Mouse (Mus musculus): ENCODE measurements around the gene Rbm3. TPM values are rescaled to one million over a fixed set of nuclear protein-coding genes. Genes with fewer than 3 reads are reported as not detected.

The Rbm3 gene
- total and polyA plus RNA-seq, 2 experiments from 2014 or later: 371 to 432 TPM

GRCm38 (mm10) chrX:8089746-8090145 lies 55.9 kb downstream of the Rbm3 start:
- no peaks in the 10 kb centered on the region for H3K4me1 ChIP-seq (ENCODE audit: insufficient read depth, low read length)
- no peak for TF ChIP-seq CTCF (IDR thresholded peaks at IDR 0.05)
- H3K9me3 ChIP-seq (ENCODE audit: low read length): no peaks in the 10 kb centered on the region
- DNase-seq (ENCODE audit: low spot score) (no peak), ATAC-seq (ENCODE audit: low FRiP score) (no peak)
- H3K27me3 ChIP-seq (ENCODE audit: insufficient read depth, low read length): no peaks in the 10 kb centered on the region
- WGBS: 89% methylated on average over 3 of the region's 3 CpGs
- no peaks in the 10 kb centered on the region for H3K36me3 ChIP-seq (ENCODE audit: insufficient read depth, low read length)
- no peak overlapping the region for H3K27ac ChIP-seq (ENCODE audit: low read depth, low read length)
- no peak overlapping the region for H3K4me3 ChIP-seq (ENCODE audit: low read depth, low read length)
- H3K9ac ChIP-seq (replicated peaks; ENCODE audit: low read length, poor library complexity, severe bottlenecking): no peak overlapping the region
- no peak overlapping the region for H3K4me2 ChIP-seq (ENCODE audit: low read depth, low read length, poor library complexity, severe bottlenecking)

Other genes with a start within 250 kb of the Rbm3 start
- gene Pqbp1, start 246.6 kb downstream of the Rbm3 start, total RNA-seq (2014; rRNA removed): 136 and 143 TPM in 2 replicates
- 232 and 234 TPM in 2 replicates for gene Pqbp1, start 246.6 kb downstream of the Rbm3 start, polyA plus RNA-seq (2015; fragmentation: Nextera tagmentation; extraction: Ambion mirVana)
- gene Timm17b, start 246.5 kb downstream of the Rbm3 start, total RNA-seq (2014; rRNA removed): 42.6 and 43.4 TPM in 2 replicates
- 141 and 145 TPM in 2 replicates for gene Timm17b, start 246.5 kb downstream of the Rbm3 start, polyA plus RNA-seq (2015; fragmentation: Nextera tagmentation; extraction: Ambion mirVana)
- not detected in 2 replicates for gene Gm10491, start 238.0 kb downstream of the Rbm3 start, total RNA-seq (2014; rRNA removed)
- gene Gm10491, start 238.0 kb downstream of the Rbm3 start, polyA plus RNA-seq (2015; fragmentation: Nextera tagmentation; extraction: Ambion mirVana): not detected in 2 replicates
- gene Gm10490, start 236.3 kb downstream of the Rbm3 start, total RNA-seq (2014; rRNA removed): not detected in 2 replicates
- gene Gm10490, start 236.3 kb downstream of the Rbm3 start, polyA plus RNA-seq (2015; fragmentation: Nextera tagmentation; extraction: Ambion mirVana): not detected in 2 replicates
- 111 and 161 TPM in 2 replicates for gene Pcsk1n, start 226.1 kb downstream of the Rbm3 start, total RNA-seq (2014; rRNA removed)
- 534 and 561 TPM in 2 replicates for gene Pcsk1n, start 226.1 kb downstream of the Rbm3 start, polyA plus RNA-seq (2015; fragmentation: Nextera tagmentation; extraction: Ambion mirVana)
- gene Eras, start 217.3 kb downstream of the Rbm3 start, total RNA-seq (2014; rRNA removed): not detected in 2 replicates
- not detected in 2 replicates for gene Eras, start 217.3 kb downstream of the Rbm3 start, polyA plus RNA-seq (2015; fragmentation: Nextera tagmentation; extraction: Ambion mirVana)
- 103 and 111 TPM in 2 replicates for gene Hdac6, start 198.0 kb downstream of the Rbm3 start, total RNA-seq (2014; rRNA removed)
- 65.5 and 68.3 TPM in 2 replicates for gene Hdac6, start 198.0 kb downstream of the Rbm3 start, polyA plus RNA-seq (2015; fragmentation: Nextera tagmentation; extraction: Ambion mirVana)
- not detected in 2 replicates for gene Gata1, start 167.8 kb downstream of the Rbm3 start, total RNA-seq (2014; rRNA removed)
- gene Gata1, start 167.8 kb downstream of the Rbm3 start, polyA plus RNA-seq (2015; fragmentation: Nextera tagmentation; extraction: Ambion mirVana): not detected in 2 replicates
- gene Glod5, start 127.4 kb downstream of the Rbm3 start, total RNA-seq (2014; rRNA removed): 2.4 TPM in 1 of 2 replicates, not detected in the other
- 0.81 and 1.1 TPM in 2 replicates for gene Glod5, start 127.4 kb downstream of the Rbm3 start, polyA plus RNA-seq (2015; fragmentation: Nextera tagmentation; extraction: Ambion mirVana)
- gene Suv39h1, start 71.1 kb downstream of the Rbm3 start, total RNA-seq (2014; rRNA removed): 32.0 and 45.0 TPM in 2 replicates
- 34.8 and 35.4 TPM in 2 replicates for gene Suv39h1, start 71.1 kb downstream of the Rbm3 start, polyA plus RNA-seq (2015; fragmentation: Nextera tagmentation; extraction: Ambion mirVana)
- 0.52 and 0.60 TPM in 2 replicates for gene Was, start 55.4 kb downstream of the Rbm3 start, total RNA-seq (2014; rRNA removed)
- 0.15 and 0.30 TPM in 2 replicates for gene Was, start 55.4 kb downstream of the Rbm3 start, polyA plus RNA-seq (2015; fragmentation: Nextera tagmentation; extraction: Ambion mirVana)
- 324 and 337 TPM in 2 replicates for gene Wdr13, start 13.0 kb downstream of the Rbm3 start, total RNA-seq (2014; rRNA removed)
- 59.9 and 60.4 TPM in 2 replicates for gene Wdr13, start 13.0 kb downstream of the Rbm3 start, polyA plus RNA-seq (2015; fragmentation: Nextera tagmentation; extraction: Ambion mirVana)
- gene Tbc1d25, start 30.3 kb upstream of the Rbm3 start, total RNA-seq (2014; rRNA removed): 21.2 and 24.7 TPM in 2 replicates
- 17.6 and 20.7 TPM in 2 replicates for gene Tbc1d25, start 30.3 kb upstream of the Rbm3 start, polyA plus RNA-seq (2015; fragmentation: Nextera tagmentation; extraction: Ambion mirVana)
- gene Ebp, start 47.6 kb upstream of the Rbm3 start, total RNA-seq (2014; rRNA removed): 24.7 and 26.6 TPM in 2 replicates
- gene Ebp, start 47.6 kb upstream of the Rbm3 start, polyA plus RNA-seq (2015; fragmentation: Nextera tagmentation; extraction: Ambion mirVana): 22.9 and 26.9 TPM in 2 replicates
- gene Porcn, start 60.6 kb upstream of the Rbm3 start, total RNA-seq (2014; rRNA removed): 59.9 and 68.0 TPM in 2 replicates
- gene Porcn, start 60.6 kb upstream of the Rbm3 start, polyA plus RNA-seq (2015; fragmentation: Nextera tagmentation; extraction: Ambion mirVana): 42.3 and 44.4 TPM in 2 replicates
- gene Ftsj1, start 106.5 kb upstream of the Rbm3 start, total RNA-seq (2014; rRNA removed): 39.6 and 39.9 TPM in 2 replicates
- gene Ftsj1, start 106.5 kb upstream of the Rbm3 start, polyA plus RNA-seq (2015; fragmentation: Nextera tagmentation; extraction: Ambion mirVana): 35.4 and 39.9 TPM in 2 replicates
- 14.4 and 22.4 TPM in 2 replicates for gene Slc38a5, start 125.3 kb upstream of the Rbm3 start, total RNA-seq (2014; rRNA removed)
- 17.1 and 17.5 TPM in 2 replicates for gene Slc38a5, start 125.3 kb upstream of the Rbm3 start, polyA plus RNA-seq (2015; fragmentation: Nextera tagmentation; extraction: Ambion mirVana)
- gene Ssxb10, start 181.5 kb upstream of the Rbm3 start, total RNA-seq (2014; rRNA removed): not detected in 2 replicates
- gene Ssxb10, start 181.5 kb upstream of the Rbm3 start, polyA plus RNA-seq (2015; fragmentation: Nextera tagmentation; extraction: Ambion mirVana): not detected in 2 replicates
- not detected in 2 replicates for gene Ssxb9, start 221.1 kb upstream of the Rbm3 start, total RNA-seq (2014; rRNA removed)
- not detected in 2 replicates for gene Ssxb9, start 221.1 kb upstream of the Rbm3 start, polyA plus RNA-seq (2015; fragmentation: Nextera tagmentation; extraction: Ambion mirVana)

All from midbrain, postnatal 0 days (tissue).